Mouse (Mus musculus): ENCODE measurements around the gene Pgm2.

The Pgm2 gene

GRCm38 (mm10) chr5:64146384-64147005 is 53.7 kb downstream of the Pgm2 start:
- no peak for DNase-seq

- peak in 1 of 2 experiments; percentile 17 for DNase-seq
Observed at GRCm38 (mm10) chr5:64149184-64150127, 56.7 kb downstream of the Pgm2 start.

- DNase-seq = no peak
Observed at GRCm38 (mm10) chr5:64153319-64153718, 60.6 kb downstream of the Pgm2 start.

- peak; percentile 48 to 60 for DNase-seq
Observed at GRCm38 (mm10) chr5:64155861-64156550, 63.3 kb downstream of the Pgm2 start, which contains the start of gene Tbc1d1. Gene Tbc1d1, plus strand, starts transcription at chr5:64156305.

GRCm38 (mm10) chr5:64156579-64156978 is 63.8 kb downstream of the Pgm2 start:
- no peak for DNase-seq

GRCm38 (mm10) chr5:64157926-64158325 is 65.2 kb downstream of the Pgm2 start:
- peak; percentile 32 to 35 for DNase-seq

GRCm38 (mm10) chr5:64158501-64158900 is 65.8 kb downstream of the Pgm2 start:
- no peak for DNase-seq

- peak in 1 of 2 experiments; percentile 15 for DNase-seq
Observed at GRCm38 (mm10) chr5:64159065-64159780, 66.5 kb downstream of the Pgm2 start.

- peak; percentile 77 to 80 for DNase-seq
Observed at GRCm38 (mm10) chr5:64159781-64160704, 67.3 kb downstream of the Pgm2 start.

GRCm38 (mm10) chr5:64160705-64161391 is 68.1 kb downstream of the Pgm2 start:
- DNase-seq = peak; percentile 30 to 40

- DNase-seq = no peak
Observed at GRCm38 (mm10) chr5:64161917-64162316, 69.2 kb downstream of the Pgm2 start.

- no peak for DNase-seq
Observed at GRCm38 (mm10) chr5:64162582-64162981, 69.8 kb downstream of the Pgm2 start.

GRCm38 (mm10) chr5:64164414-64164813 is 71.7 kb downstream of the Pgm2 start:
- no peak for DNase-seq

GRCm38 (mm10) chr5:64165826-64166225 is 73.1 kb downstream of the Pgm2 start:
- no peak for DNase-seq

GRCm38 (mm10) chr5:64168990-64169540 is 76.3 kb downstream of the Pgm2 start:
- no peak for DNase-seq

- DNase-seq = no peak
Observed at GRCm38 (mm10) chr5:64172884-64173283, 80.1 kb downstream of the Pgm2 start.

GRCm38 (mm10) chr5:64173302-64173701 is 80.6 kb downstream of the Pgm2 start:
- no peak for DNase-seq

- DNase-seq = no peak
Observed at GRCm38 (mm10) chr5:64174429-64174935, 81.7 kb downstream of the Pgm2 start.

All from spleen, adult 18-20 months (tissue).